Mouse (Mus musculus): Measurements from ENCODE around the gene Zbed3. TPM values are rescaled to one million over a fixed set of nuclear protein-coding genes. Genes with fewer than 3 reads are reported as not detected.

Zbed3 gene
- polyA plus RNA-seq, 1 experiment = 9.4 TPM

DNA sequence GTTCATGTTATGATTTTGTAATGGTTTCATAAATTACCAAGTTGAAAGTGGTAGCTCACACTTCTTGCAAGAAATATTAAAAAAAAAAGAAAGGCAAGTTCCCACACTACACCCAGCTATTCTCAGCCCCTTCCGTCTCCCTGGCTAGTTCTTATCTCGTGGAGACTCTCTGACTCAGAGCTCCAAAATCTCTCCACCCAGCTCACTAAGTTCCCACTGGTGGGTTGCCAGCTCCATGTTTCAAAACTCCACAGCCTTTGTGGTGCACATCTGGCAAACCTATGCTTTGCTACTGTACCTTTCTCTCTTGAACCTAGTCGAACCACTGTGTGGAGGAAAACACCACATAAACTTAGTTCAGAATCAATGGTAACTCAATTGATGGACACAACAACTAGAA, 55.3 kb downstream of the Zbed3 start:
- DNase-seq (ENCODE audit: low read depth in 1 of 2, low spot score in 2 of 2) = no peak
- WGBS = 78% methylated on average over 3 of the region's 3 CpGs
- Histone ChIP-seq H3K4me1 (ENCODE audit: control insufficient read depth, insufficient read depth, insufficient read length) (peaks cover 6% of the 10 kb centered on the region; the same call in 1 of the 2 replicates), H3K4me3 (ENCODE audit: extremely low read depth, insufficient read depth, insufficient read length) (no peak overlapping the region), H3K36me3 (ENCODE audit: control insufficient read depth, insufficient read depth, low read length) (no peaks in the 10 kb centered on the region), H3K27ac (ENCODE audit: insufficient read depth, low read length) (no peak overlapping the region), H3K27me3 (ENCODE audit: control insufficient read depth, insufficient read depth, low read length) (no peaks in the 10 kb centered on the region)
- TF ChIP-seq POLR2A (IDR thresholded peaks at IDR 0.05; ENCODE audit: low read depth, low read length) = no peak
- no peak for TF ChIP-seq CTCF (IDR thresholded peaks at IDR 0.05; ENCODE audit: extremely low read depth, insufficient read depth, insufficient read length, insufficient replicate concordance)

DNA sequence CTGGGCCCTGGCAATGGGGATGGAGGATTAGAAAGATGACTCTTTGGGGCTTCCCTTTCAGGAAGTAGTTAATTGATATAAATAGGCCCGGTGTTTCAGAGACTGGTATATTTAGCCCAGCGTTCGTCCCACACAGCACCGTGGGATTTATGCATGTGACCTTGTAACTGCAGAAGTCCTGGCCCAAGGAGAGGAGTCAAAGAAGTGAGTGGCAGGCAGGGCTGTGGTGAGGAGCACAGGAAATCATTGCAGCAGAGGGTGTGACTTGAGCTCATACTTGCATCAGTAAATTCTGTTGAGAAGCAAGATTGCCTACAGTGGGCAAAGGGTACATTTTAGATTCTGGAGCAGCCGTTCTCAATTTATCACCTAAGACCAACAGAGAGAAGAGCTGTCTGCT, 59.0 kb downstream of the Zbed3 start:
- TF ChIP-seq POLR2A (IDR thresholded peaks at IDR 0.05; ENCODE audit: low read depth, low read length) = no peak
- no peak for TF ChIP-seq CTCF (IDR thresholded peaks at IDR 0.05; ENCODE audit: extremely low read depth, insufficient read depth, insufficient read length, insufficient replicate concordance)
- Histone ChIP-seq H3K4me3 (ENCODE audit: extremely low read depth, insufficient read depth, insufficient read length) (no peak overlapping the region), H3K4me1 (ENCODE audit: control insufficient read depth, insufficient read depth, insufficient read length) (peaks cover 2% of the 10 kb centered on the region; the same call in 1 of the 2 replicates), H3K27ac (ENCODE audit: insufficient read depth, low read length) (no peak overlapping the region), H3K36me3 (ENCODE audit: control insufficient read depth, insufficient read depth, low read length) (no peaks in the 10 kb centered on the region), H3K27me3 (ENCODE audit: control insufficient read depth, insufficient read depth, low read length) (no peaks in the 10 kb centered on the region)
- no peak for DNase-seq (ENCODE audit: low read depth in 1 of 2, low spot score in 2 of 2)
- WGBS = 6% methylated on average over 5 of the region's 5 CpGs

Other genes starting within 250 kb of the Zbed3 start
- 0.46 and 0.71 TPM in 2 replicates for gene Pde8b, start 73.3 kb upstream of the Zbed3 start, polyA plus RNA-seq (2012; rRNA removed)
- 10.9 and 16.0 TPM in 2 replicates for gene Aggf1, start 51.7 kb downstream of the Zbed3 start, polyA plus RNA-seq (2012; rRNA removed)
- gene Crhbp, start 121.3 kb downstream of the Zbed3 start, polyA plus RNA-seq (2012; rRNA removed) = 0.05 TPM in 1 of 2 replicates, not detected in the other
- gene S100z, start 155.1 kb downstream of the Zbed3 start, polyA plus RNA-seq (2012; rRNA removed) = not detected in 2 replicates
- gene F2rl1, start 201.6 kb downstream of the Zbed3 start, polyA plus RNA-seq (2012; rRNA removed) = 6.3 and 7.7 TPM in 2 replicates